Mouse (Mus musculus): ENCODE data around the gene Arpc5.
"Not testable (repeated sequence)": the region's sequence is repeated elsewhere in the genome, so short reads cannot be mapped to it uniquely, and the experiment has no call there.

Arpc5 gene

GRCm38 (mm10) chr1:152766032-152766772 is at the start of gene Arpc5, which contains the start of gene Rgl1:
Gene Arpc5 (plus strand): TSS chr1:152766542.
Gene Rgl1 (minus strand): TSS chr1:152766351.
- peak; percentile 98 for DNase-seq (ENCODE audit: low read depth, low spot score)

GRCm38 (mm10) chr1:152717329-152717728 is 49.0 kb upstream of the Arpc5 start:
- DNase-seq (ENCODE audit: low read depth, low spot score) = no peak

- DNase-seq (ENCODE audit: low read depth, low spot score) = no peak
Measured at GRCm38 (mm10) chr1:152718200-152718599, 48.1 kb upstream of the Arpc5 start.

- peak; percentile 15 for DNase-seq (ENCODE audit: low read depth, low spot score)
Measured at GRCm38 (mm10) chr1:152720969-152721368, 45.4 kb upstream of the Arpc5 start.

GRCm38 (mm10) chr1:152721535-152722198 is 44.7 kb upstream of the Arpc5 start:
- peak; percentile 6 for DNase-seq (ENCODE audit: low read depth, low spot score)

DNA sequence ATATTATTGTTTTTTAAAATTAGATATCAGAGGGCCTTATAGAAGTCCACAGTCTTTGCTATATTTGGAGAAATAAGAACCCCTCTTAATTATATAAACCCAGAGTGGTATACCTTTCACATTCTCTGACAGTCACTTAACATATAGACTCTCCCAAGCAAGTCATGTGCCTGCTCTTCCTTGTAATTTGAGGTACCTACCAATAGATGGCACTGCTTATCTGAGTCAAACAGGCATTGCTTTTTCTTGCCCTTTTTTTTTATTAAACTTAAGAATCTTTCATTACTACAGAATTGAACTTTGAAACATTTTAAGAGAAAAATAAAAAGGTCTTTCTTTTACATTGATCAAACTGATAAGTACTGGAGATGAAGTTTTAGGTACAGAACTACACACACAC is 42.1 kb upstream of the Arpc5 start:
- peak; percentile 50 for DNase-seq (ENCODE audit: low read depth, low spot score)

DNA sequence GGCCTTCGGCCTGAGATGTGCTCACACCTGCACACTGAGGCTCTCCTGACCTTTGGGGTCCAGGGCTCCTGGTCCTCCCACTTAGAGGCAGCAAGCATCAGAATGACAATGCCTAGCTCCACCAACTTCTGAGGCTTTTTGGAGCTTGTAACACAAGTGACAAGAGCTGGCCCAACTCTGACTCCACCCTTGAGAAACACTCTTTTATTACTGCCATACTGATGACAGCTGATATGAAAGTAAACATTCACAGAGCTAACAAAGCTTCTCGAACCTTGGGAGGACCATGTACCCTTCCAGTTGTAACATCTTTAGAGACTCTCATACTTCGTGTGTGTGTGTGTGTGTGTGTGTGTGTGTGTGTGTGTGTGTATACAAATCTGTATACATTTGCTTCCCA is 40.2 kb upstream of the Arpc5 start:
- DNase-seq (ENCODE audit: low read depth, low spot score) = no peak

DNA sequence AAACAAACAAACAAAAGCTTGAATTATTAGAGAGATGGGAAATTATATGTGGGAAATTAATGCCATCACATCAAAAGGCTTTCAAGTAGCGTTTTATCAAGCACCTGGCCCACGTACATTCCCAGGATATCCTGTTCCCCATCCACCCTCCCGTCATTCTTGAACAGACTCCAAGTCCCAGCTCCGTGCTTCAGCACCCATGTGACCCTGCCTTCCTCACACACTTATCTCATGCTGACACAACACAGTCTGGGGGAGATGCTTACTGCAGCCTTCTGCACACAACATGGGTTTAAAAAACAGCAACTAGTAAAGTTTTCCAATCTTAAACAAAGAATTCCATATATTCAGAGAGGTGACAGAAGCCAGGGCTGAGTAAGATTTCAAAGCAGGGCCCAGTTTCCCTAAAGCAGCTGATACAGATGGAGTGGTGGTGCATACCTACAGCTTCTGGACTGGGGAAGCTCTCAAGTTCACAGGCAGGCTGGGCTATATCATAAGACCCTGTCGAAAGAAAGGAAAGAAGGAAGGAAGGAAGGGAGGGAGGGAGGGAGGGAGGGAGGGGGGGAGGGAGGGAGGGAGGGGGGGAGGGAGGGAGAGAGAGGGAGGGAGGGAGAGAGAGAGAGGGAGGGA is 38.6 kb upstream of the Arpc5 start:
- no peak for DNase-seq (ENCODE audit: low read depth, low spot score)

- DNase-seq (ENCODE audit: low read depth, low spot score) = no peak
Measured at GRCm38 (mm10) chr1:152738793-152739192, 27.5 kb upstream of the Arpc5 start.

DNA sequence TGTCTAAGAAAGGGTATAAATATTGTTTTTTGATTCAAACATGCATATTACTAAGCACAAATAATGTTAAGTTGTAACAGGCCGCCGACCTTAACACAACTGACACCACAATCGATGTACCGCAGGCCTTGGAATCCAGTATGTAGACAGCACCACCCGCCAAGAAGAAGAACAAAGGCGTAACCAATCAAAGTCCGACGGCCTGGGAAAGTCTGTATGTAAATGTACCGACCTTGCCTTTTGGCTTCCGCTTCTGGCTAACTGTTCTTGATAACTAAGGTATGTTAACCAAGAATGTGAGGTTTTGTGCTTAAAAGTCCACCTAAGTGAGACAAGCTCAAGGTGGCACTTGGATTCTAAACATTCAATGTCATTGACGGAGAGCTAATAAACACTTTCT is 27.0 kb upstream of the Arpc5 start:
- no peak for DNase-seq (ENCODE audit: low read depth, low spot score)

DNA sequence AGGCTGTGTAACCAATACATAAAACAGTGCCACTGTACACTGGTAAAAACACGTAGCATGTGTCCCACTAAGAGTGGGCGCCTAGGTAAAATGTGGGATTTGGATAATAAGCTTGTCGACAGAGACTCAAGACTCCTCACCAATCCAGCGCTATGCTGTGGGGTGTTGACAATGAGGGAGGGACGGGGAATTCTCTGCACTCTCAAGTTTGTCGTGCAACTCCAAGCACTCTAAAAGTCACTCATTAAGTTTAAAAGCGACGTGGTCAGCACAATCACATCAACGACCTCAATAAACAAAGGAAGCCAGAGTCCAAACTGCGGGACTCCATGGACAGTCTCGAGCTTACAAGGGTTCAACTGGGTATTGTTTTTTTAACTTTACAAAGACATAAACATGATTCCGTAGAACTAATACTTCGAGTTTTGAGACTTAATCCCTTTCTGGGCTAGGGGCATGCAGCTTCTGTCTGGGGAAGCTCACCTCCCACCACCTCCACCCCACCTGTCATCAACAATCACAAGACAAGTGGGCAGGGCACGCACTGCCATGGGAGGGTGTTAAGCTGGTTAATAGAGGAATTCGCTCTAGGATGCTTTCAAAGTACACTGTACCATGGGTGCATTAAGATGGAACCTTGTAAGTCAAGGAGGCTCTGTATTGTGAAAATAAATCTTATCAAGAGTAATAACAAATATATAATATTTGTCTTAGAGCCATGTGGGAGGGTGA is 23.1 kb upstream of the Arpc5 start:
- DNase-seq (ENCODE audit: low read depth, low spot score) = no peak

- peak; percentile 54 for DNase-seq (ENCODE audit: low read depth, low spot score)
Measured at GRCm38 (mm10) chr1:152746426-152746825, 19.9 kb upstream of the Arpc5 start.

- DNase-seq (ENCODE audit: low read depth, low spot score) = no peak
Measured at GRCm38 (mm10) chr1:152749276-152749675, 17.1 kb upstream of the Arpc5 start.

DNA sequence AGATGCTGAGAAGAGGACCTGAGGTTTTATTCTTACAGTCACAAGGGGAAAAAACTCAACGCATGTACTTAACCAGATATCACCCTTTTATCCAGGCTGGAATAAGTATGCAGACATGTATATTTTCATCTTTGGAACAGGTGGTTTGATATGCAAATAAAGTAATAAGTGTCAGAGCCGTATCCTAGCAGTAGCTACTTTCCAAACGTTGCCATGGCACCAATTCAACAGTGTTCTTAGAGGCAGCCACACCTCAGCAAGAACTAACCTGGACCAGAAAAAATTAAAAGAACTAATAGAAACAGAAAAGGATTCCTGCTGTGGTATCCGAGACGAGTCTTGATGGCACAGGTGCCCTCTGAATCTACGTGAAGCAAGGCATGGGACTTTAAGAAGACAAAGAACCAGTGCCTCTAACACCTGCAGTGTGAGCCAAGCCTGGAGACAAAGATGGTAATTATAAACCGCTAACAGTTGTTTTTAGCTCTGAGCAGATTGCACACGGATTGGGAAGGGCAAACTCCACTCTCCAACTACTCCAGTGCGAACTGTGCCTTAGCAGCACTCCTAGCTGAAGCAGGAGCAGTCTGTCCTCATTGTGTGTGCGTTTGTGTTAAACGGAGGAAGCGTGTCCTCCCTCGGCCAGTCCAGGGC is 15.9 kb upstream of the Arpc5 start, which contains the start of gene Apobec4:
Apobec4 (plus strand) TSS at position 240 of the 654 bp plus-strand sequence.
- no peak for DNase-seq (ENCODE audit: low read depth, low spot score)

- DNase-seq (ENCODE audit: low read depth, low spot score) = no peak
Measured at GRCm38 (mm10) chr1:152761791-152762190, 4.6 kb upstream of the Arpc5 start.

DNA sequence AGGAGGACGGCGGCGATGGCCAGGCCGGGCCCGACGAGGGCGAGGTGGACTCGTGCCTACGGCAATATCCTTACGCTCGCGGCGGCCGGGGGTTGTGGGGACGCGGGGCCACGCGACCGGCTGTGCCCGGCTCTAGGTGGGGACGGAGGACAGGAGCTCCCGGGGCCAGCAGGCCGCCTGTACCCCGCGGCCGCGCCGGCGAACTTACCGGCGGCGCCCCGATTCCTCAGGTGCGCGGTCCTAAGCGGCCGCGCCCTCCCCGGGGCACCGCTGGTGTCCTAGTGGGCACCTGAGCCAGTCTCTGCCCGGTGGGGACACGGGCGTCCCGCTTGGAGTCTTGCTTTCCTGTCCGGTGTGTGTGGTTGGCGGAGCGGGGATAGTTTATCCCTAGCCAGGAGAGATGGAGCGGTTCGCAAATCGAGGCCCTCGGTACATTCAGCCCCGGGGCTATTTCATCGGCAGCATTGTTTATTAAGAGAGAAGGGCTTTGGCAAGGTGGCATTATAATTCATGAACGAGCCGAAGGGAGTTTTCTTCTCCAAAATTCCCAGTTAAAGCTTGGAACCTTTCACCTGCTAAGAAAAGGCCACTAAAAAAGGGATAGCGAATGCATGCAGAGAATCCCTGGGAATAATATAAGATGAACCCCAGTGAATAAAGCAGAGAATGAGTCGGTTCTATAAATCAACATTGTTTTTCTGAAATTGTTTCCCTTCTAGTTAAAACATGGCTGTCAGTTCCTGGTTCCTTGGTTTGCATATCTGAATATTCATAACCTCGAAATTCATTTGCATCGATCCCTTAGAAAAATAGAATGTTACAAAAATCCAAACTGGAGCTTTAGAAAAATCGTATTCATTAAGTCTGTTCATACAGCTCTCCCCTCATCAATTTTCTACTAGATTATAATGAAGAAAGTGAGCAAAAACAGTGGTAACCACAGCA is 734 bp downstream of the Arpc5 start:
- DNase-seq (ENCODE audit: low read depth, low spot score) = peak; percentile 57

DNA sequence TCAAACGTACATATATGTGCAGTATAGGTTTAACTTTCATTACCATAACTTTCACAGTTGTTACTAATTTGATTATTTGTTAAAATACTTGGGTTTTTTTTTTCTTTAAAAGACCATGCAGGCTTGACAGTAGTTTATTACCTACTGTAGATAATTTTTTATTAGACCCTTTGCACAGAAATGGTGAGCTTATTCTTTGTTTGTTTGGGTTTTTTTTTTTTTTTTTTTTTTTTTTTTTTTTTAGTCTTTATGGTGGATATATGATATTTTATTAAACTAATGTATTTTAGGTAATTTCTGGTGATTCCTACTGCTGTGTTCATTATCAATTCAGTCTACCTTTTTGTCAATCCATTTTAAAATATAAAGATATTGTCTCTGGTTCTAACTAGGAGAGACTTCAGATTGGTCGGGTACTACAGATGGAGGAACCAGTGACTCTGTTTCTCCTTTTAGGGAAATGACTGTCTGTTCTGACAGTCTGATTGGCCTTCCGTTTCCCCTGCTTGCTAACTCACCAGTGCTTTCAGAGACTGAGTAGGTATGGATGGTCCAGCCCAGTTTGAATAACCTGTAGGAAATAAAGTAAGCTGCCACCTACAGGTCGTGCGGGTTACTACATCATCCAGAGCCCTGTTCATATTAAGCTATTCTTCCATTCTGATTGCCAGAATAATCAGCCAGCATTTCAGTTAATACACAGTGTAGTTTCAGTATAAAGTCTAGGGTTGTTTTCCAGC is 1.6 kb downstream of the Arpc5 start:
- DNase-seq (ENCODE audit: low read depth, low spot score) = peak; percentile 89

- no peak for DNase-seq (ENCODE audit: low read depth, low spot score)
Measured at GRCm38 (mm10) chr1:152771016-152771415, 4.7 kb downstream of the Arpc5 start.

DNA sequence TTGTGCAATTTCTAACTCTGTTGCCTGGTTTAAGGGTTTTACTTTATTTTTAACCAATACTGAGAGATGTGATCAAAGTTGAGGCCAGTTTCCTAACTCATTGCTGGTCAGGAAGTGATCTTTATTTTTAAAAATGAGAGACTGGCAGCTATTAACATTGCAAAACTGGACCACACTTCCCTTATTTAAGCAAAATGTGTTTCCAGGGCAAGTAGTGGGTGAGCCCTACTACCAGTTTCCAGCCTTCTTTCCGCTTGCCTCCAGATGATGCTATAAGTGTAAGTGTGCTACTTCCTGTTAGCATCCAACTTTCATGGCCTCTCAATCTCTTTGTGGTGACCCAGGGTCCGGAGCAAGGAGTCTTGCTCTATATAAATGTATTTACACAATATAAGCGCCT is 8.3 kb downstream of the Arpc5 start:
- not testable (repeated sequence) for DNase-seq (ENCODE audit: low read depth, low spot score)

Data from CD4-positive helper T cell, adult 2 months (primary cell).